Mouse (Mus musculus) spleen, postnatal 14 days (tissue): ENCODE data around the gene Upk1a.

Experiments
- DNase-seq, 2 experiments: peaks; one replicate each; pipeline ENCODE4 v3.0.0; 2021 to 2022; ENCODE audit warnings: low spot score in 2 of 2

Upk1a gene

GRCm38 (mm10) chr7:30604424-30604823 is 8.2 kb downstream of the Upk1a start:
- DNase-seq, result no peak

GRCm38 (mm10) chr7:30602583-30602982 is 10.1 kb downstream of the Upk1a start:
- DNase-seq, result no peak

- DNase-seq, result no peak
Measured at GRCm38 (mm10) chr7:30600651-30601050, 12.0 kb downstream of the Upk1a start.

GRCm38 (mm10) chr7:30599933-30600353 is 12.7 kb downstream of the Upk1a start:
- DNase-seq, result peak; percentile 61 to 67

- DNase-seq, result no peak
Measured at GRCm38 (mm10) chr7:30598786-30599185, 13.9 kb downstream of the Upk1a start, which contains the start of gene Zbtb32. Gene Zbtb32, minus strand, starts transcription at chr7:30598909.

GRCm38 (mm10) chr7:30596811-30597210 is 15.8 kb downstream of the Upk1a start:
- DNase-seq, result no peak

- DNase-seq, result no peak
Measured at GRCm38 (mm10) chr7:30596093-30596492, 16.6 kb downstream of the Upk1a start.

GRCm38 (mm10) chr7:30594510-30595024 is 18.1 kb downstream of the Upk1a start:
- DNase-seq, result no peak

GRCm38 (mm10) chr7:30593579-30594509 is 18.8 kb downstream of the Upk1a start:
- no peak for DNase-seq

- no peak for DNase-seq
Measured at GRCm38 (mm10) chr7:30592772-30593423, 19.7 kb downstream of the Upk1a start.

- no peak for DNase-seq
Measured at GRCm38 (mm10) chr7:30591605-30591951, 21.1 kb downstream of the Upk1a start.

- no peak for DNase-seq
Measured at GRCm38 (mm10) chr7:30590927-30591604, 21.6 kb downstream of the Upk1a start.

GRCm38 (mm10) chr7:30589435-30590301 is 23.0 kb downstream of the Upk1a start:
- DNase-seq, result peak; percentile 69 to 79

GRCm38 (mm10) chr7:30588676-30589434 is 23.8 kb downstream of the Upk1a start, which contains the start of gene Kmt2b:
Gene Kmt2b, minus strand, starts transcription at chr7:30588726.
- peak; percentile 90 to 92 for DNase-seq

- peak; percentile 29 to 47 for DNase-seq
Measured at GRCm38 (mm10) chr7:30587842-30588667, 24.6 kb downstream of the Upk1a start.

GRCm38 (mm10) chr7:30586455-30587020 is 26.1 kb downstream of the Upk1a start:
- no peak for DNase-seq

GRCm38 (mm10) chr7:30585170-30585569 is 27.5 kb downstream of the Upk1a start:
- DNase-seq, result no peak

- no peak for DNase-seq
Measured at GRCm38 (mm10) chr7:30584339-30584738, 28.3 kb downstream of the Upk1a start.

GRCm38 (mm10) chr7:30581547-30581946 is 31.1 kb downstream of the Upk1a start:
- no peak for DNase-seq
